Mouse (Mus musculus) thymus, adult 2 months (tissue): ENCODE results near the gene Ticam1. TPM values are rescaled to one million over a fixed set of nuclear protein-coding genes. Genes with fewer than 3 reads are reported as not detected.

Experiments
- DNase-seq: peaks from one replicate; pipeline ENCODE4 v3.0.0; 2021
- H3K27ac ChIP-seq: fragments of 200-500 bp; 2 replicates; pipeline ENCODE4 v1.5.1; 2012; ENCODE audit warnings: low read length, control low read depth; ENCODE audit not compliant: control insufficient read depth, insufficient read depth
- H3K27me3 ChIP-seq: fragments of 200-500 bp; 2 replicates; pipeline ENCODE4 v1.6.1; 2012; ENCODE audit warnings: mild to moderate bottlenecking, low read length, moderate library complexity, mixed read lengths; ENCODE audit not compliant: control insufficient read depth, insufficient read depth
- H3K36me3 ChIP-seq: fragments of 200-500 bp; 2 replicates; pipeline ENCODE4 v1.6.1; 2012; ENCODE audit warnings: mild to moderate bottlenecking, low read length, moderate library complexity; ENCODE audit not compliant: control insufficient read depth, insufficient read depth
- H3K4me1 ChIP-seq: fragments of 200-500 bp; replicated peaks from 2 replicates; pipeline ENCODE4 v1.6.1; 2012; ENCODE audit warnings: low read length; ENCODE audit not compliant: control insufficient read depth, insufficient read depth
- H3K4me3 ChIP-seq: fragments of 200-500 bp; 2 replicates; pipeline ENCODE4 v1.5.1; 2012; ENCODE audit warnings: mild to moderate bottlenecking, low read length, control low read depth, moderate library complexity; ENCODE audit not compliant: control insufficient read depth, insufficient read depth
- CTCF ChIP-seq: fragments of 200-500 bp; IDR thresholded peaks from 2 replicates; pipeline ENCODE4 v1.5.1; 2012; ENCODE audit warnings: mild to moderate bottlenecking, control low read depth, low read length, moderate library complexity, borderline replicate concordance; ENCODE audit not compliant: control insufficient read depth, poor library complexity, insufficient read depth; ENCODE audit errors: extremely low read depth
- POLR2A ChIP-seq: fragments of 200-500 bp; IDR thresholded peaks from 2 replicates; pipeline ENCODE4 v1.6.1; 2012; ENCODE audit warnings: mild to moderate bottlenecking, low read length, control low read depth, moderate library complexity; ENCODE audit not compliant: control insufficient read depth, poor library complexity, insufficient read depth; ENCODE audit errors: extremely low read depth
- WGBS: fragments of 180-500 bp; shearing (Covaris S2); methylation state at CpG from one replicate; pipeline ENCODE4 v1.1.7; 2018; 5-methylcytosine and 5-hydroxymethylcytosine counted together
- polyA plus RNA-seq: library from polyadenylated mRNA; depleted of rRNA; stranded (reverse); fragments of >200 nt; gene quantifications from 2 replicates; pipeline ENCODE4 v1.2.3, GENCODE M21; 2012

The Ticam1 gene
- polyA plus RNA-seq, 1 experiment = 21.6 TPM

DNA sequence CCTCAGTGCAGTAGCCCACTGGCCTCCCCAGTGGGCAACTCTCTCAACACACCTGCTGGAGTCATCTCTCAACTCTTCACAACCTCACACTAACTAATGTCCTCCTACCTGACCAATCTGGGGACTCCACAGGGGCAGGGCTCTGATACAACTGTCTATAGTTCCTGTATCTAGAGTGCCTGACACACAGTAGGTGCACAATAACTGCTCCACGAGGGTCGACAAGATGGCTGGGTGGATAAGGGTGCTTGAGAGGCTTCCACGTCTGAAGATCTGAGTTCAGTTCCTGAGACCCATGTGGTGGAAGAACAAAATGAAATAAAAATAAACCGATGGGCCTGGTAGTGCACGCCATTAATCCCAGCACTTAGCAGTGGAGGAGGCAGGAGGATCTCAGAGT lies 2.6 kb downstream of the Ticam1 start:
- TF ChIP-seq CTCF (no peak), POLR2A (no peak)
- DNase-seq = no peak
- Histone ChIP-seq H3K36me3 (no peaks in the 10 kb centered on the region), H3K27me3 (no peaks in the 10 kb centered on the region), H3K27ac (no peak overlapping the region), H3K4me1 (peaks cover 18% of the 10 kb centered on the region), H3K4me3 (no peak overlapping the region)
- WGBS = 95% methylated on average over 5 of the region's 5 CpGs

DNA sequence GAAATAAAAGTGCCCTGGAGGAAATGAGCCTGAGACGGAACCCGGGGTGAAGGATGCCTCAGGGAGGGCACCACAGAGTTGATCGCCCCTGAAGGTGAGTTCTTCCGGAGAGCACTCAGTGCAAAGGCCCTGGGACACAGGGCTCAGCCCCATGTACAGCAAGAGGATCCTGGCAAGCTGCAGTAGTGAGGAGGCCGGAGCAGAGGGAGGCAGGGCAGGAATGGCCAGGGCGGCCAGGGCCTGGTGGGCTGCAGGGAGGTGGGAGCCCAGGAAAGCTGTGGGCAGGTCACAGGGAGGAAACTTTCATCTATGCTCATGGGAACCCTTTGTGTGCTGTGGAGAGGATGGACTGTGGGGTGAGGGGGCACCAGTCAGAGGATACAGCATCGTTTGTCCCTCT lies 3.1 kb downstream of the Ticam1 start:
- H3K27ac ChIP-seq = no peak overlapping the region
- no peak overlapping the region for H3K4me3 ChIP-seq
- H3K4me1 ChIP-seq = peaks cover 18% of the 10 kb centered on the region
- H3K36me3 ChIP-seq = no peaks in the 10 kb centered on the region
- DNase-seq = no peak
- TF ChIP-seq CTCF (no peak), POLR2A (no peak)
- H3K27me3 ChIP-seq = no peaks in the 10 kb centered on the region
- 95% methylated on average over 7 of the region's 7 CpGs for WGBS

DNA sequence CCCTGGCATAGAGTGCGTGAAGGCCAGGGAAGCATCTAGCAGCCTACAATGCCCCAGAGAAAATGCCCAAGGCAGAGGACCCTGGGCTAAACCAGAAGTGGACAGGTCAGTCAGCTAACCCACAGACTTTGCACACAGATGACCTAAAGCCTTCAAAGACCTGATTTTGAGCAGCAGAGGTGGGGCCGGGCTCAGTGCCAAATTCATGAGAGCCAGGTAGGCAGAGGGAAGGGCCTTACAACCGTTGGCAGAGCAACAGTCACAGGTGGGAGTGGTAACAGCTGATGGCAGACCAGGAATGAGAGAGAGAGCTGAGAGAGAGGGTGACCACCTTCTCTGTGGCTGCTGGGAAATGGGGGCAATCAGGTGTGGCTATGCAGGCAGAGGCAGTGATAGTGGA lies 3.9 kb downstream of the Ticam1 start:
- WGBS = 80% methylated on average over 3 of the region's 3 CpGs

DNA sequence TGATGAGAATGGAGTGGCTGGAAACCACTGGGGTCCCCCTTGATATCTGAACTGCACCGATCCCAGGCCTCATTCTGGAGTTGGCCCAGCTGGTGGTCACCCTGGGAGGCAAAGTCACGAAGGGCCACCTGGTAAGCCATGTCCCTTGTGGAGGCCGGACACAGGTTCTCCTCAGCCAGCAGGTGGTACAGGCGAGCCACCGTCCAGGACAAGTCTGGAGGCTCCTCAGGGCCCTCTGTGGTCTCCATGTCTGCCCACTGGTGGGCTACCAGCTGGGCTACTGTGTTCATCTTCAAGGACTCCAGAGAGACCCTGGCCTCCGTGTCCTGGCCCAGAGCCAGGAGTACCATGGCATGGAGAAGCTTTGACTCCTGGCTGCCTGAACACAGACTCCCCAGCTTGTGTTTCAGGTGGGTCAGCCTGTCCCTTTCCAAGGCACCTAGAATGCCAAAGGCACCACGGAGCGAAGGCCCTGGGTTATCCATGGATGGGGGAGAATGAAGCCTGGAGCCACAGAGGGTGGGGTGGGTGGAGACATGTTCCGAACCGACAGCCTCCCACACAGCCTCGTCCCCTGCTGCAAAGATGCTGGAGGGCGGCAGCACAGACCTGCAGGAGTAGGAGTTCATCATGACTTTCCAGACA lies 4.9 kb downstream of the Ticam1 start:
- TF ChIP-seq POLR2A = no peak
- TF ChIP-seq CTCF = no peak
- H3K27me3 ChIP-seq = no peaks in the 10 kb centered on the region
- 97% methylated on average over 12 of the region's 12 CpGs for WGBS
- H3K27ac ChIP-seq = no peak overlapping the region
- no peak overlapping the region for H3K4me3 ChIP-seq
- peaks cover 11% of the 10 kb centered on the region for H3K4me1 ChIP-seq
- DNase-seq = no peak
- H3K36me3 ChIP-seq = no peaks in the 10 kb centered on the region

More for the DNA sequence above, 3.9 kb downstream of the Ticam1 start:
- Histone ChIP-seq H3K27me3 (no peaks in the 10 kb centered on the region), H3K27ac (no peak overlapping the region), H3K36me3 (no peaks in the 10 kb centered on the region), H3K4me3 (no peak overlapping the region), H3K4me1 (peaks cover 17% of the 10 kb centered on the region)
- TF ChIP-seq POLR2A = no peak
- no peak for TF ChIP-seq CTCF
- DNase-seq = no peak

DNA sequence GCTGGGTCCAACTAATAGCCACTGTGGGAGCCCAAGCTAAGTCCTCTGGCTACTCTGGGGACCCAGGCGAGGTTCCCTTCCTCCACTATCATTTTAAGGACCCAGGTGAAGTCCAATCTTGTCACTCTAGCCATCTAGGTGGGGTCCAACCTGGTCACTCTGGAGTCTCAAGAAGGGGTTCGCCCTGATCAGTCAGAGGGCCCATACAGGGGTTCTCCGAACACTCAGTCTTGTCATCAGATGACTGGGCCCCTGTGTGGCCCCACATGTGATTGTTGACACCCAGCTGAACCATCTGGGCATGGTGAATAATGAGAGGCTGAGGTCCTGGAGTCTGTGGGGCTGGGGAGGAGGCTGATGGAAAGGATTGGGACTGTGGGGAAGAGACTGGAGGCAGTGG lies 6.8 kb downstream of the Ticam1 start:
- DNase-seq = no peak
- Histone ChIP-seq H3K4me1 (peaks cover 4% of the 10 kb centered on the region), H3K27ac (peak overlapping the region; percentile 61; the same call in 1 of the 2 replicates), H3K27me3 (no peaks in the 10 kb centered on the region), H3K36me3 (no peaks in the 10 kb centered on the region), H3K4me3 (no peak overlapping the region)
- no peak for TF ChIP-seq POLR2A
- TF ChIP-seq CTCF = no peak
- WGBS = 82% methylated on average over 3 of the region's 3 CpGs

DNA sequence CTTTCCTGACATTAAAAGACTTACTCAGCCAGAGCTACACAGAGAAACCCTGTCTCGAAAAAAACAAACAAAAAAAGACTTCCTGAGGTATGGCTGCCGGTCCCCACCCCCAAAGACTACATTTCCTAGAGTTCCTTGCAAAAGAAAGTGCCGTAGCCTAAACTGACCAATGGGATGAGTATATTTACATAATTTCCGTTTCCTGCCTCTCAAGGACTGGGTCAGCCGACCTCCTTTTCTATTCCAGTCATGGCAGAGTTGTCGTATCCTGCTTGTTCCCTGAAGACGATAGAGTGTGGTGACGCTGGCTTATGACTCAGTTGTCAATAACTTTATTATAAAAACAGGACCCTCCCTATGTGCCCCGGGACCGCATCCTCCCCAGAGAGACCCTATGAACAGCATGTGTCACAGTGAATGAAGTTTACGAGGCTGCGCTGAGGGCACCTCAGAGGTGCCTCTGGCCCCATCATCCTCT lies 7.4 kb downstream of the Ticam1 start:
- H3K27ac ChIP-seq = peak overlapping the region; percentile 75
- no peak for TF ChIP-seq CTCF
- no peaks in the 10 kb centered on the region for H3K36me3 ChIP-seq
- H3K27me3 ChIP-seq = no peaks in the 10 kb centered on the region
- DNase-seq = peak; percentile 63
- H3K4me1 ChIP-seq = peaks cover 4% of the 10 kb centered on the region
- 18% methylated on average over 12 of the region's 12 CpGs for whole genome bisulfite sequencing
- peak overlapping the region; percentile 21; the same call in 1 of the 2 replicates for H3K4me3 ChIP-seq

DNA sequence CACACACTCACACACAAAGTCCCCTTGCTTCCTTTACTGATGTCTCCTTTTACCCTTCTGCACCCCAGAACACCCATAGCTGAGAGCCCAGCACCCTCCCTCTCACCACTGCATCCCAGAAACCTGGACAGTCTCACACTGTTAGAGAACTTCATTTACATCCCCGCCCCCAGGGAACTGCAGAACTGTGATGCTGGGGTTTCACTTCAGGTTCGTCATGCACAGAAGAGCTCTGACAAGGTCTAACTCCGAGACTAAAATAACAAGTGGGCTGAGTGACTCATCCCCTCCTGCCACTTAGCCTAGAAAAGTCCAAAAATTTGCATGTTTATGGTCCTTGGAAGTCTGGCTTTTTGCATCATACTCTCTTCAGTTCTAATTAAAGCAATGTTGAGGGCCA lies 10.3 kb downstream of the Ticam1 start:
- TF ChIP-seq POLR2A (no peak), CTCF (no peak)
- Histone ChIP-seq H3K27ac (peak overlapping the region; percentile 34; the same call in 1 of the 2 replicates), H3K27me3 (no peaks in the 10 kb centered on the region), H3K4me3 (no peak overlapping the region), H3K36me3 (peaks cover 11% of the 10 kb centered on the region; the same call in 1 of the 2 replicates), H3K4me1 (peaks cover 6% of the 10 kb centered on the region)
- DNase-seq = no peak
- 79% methylated on average over 3 of the region's 3 CpGs for WGBS
